Mouse (Mus musculus): Measurements from ENCODE around the gene Lmod2.

Gene Lmod2

GRCm38 (mm10) chr6:24602351-24602750 is 4.8 kb downstream of the Lmod2 start:
- DNase-seq: no peak

- DNase-seq: no peak
These were observed 5.4 kb downstream of the Lmod2 start for GRCm38 (mm10) chr6:24602993-24603392.

GRCm38 (mm10) chr6:24604289-24604688 is 6.7 kb downstream of the Lmod2 start:
- DNase-seq: no peak

- DNase-seq: no peak
These were observed 8.1 kb downstream of the Lmod2 start for GRCm38 (mm10) chr6:24605631-24606030.

- DNase-seq: peak in 1 of 2 experiments; percentile 16
These were observed 8.9 kb downstream of the Lmod2 start for GRCm38 (mm10) chr6:24606512-24606911.

GRCm38 (mm10) chr6:24607531-24607930 is 10.0 kb downstream of the Lmod2 start:
- DNase-seq: peak; percentile 21 to 38

GRCm38 (mm10) chr6:24608129-24608528 is 10.6 kb downstream of the Lmod2 start:
- DNase-seq: no peak

- DNase-seq: no peak
These were observed 11.1 kb downstream of the Lmod2 start for GRCm38 (mm10) chr6:24608682-24609081.

GRCm38 (mm10) chr6:24609531-24609930 is 12.0 kb downstream of the Lmod2 start:
- DNase-seq: no peak

GRCm38 (mm10) chr6:24610358-24610757 is 12.8 kb downstream of the Lmod2 start:
- DNase-seq: no peak

- no peak for DNase-seq
These were observed 14.7 kb downstream of the Lmod2 start for GRCm38 (mm10) chr6:24612074-24612755.

- DNase-seq: no peak
These were observed 15.8 kb downstream of the Lmod2 start for GRCm38 (mm10) chr6:24613346-24613745.

GRCm38 (mm10) chr6:24613918-24614317 is 16.4 kb downstream of the Lmod2 start:
- no peak for DNase-seq

GRCm38 (mm10) chr6:24616746-24617145 is 19.2 kb downstream of the Lmod2 start:
- peak; percentile 74 to 76 for DNase-seq

- DNase-seq: no peak
These were observed 21.9 kb downstream of the Lmod2 start for GRCm38 (mm10) chr6:24619285-24620045.

- DNase-seq: no peak
These were observed 23.4 kb downstream of the Lmod2 start for GRCm38 (mm10) chr6:24620936-24621335.

- DNase-seq: no peak
These were observed 24.5 kb downstream of the Lmod2 start for GRCm38 (mm10) chr6:24622098-24622497.

GRCm38 (mm10) chr6:24627586-24628030 is 30.0 kb downstream of the Lmod2 start:
- peak; percentile 79 to 82 for DNase-seq

GRCm38 (mm10) chr6:24628499-24628898 is 30.9 kb downstream of the Lmod2 start:
- DNase-seq: no peak

- DNase-seq: no peak
These were observed 34.5 kb downstream of the Lmod2 start for GRCm38 (mm10) chr6:24632061-24632460.

GRCm38 (mm10) chr6:24634065-24634464 is 36.5 kb downstream of the Lmod2 start:
- no peak for DNase-seq

- no peak for DNase-seq
These were observed 38.3 kb downstream of the Lmod2 start for GRCm38 (mm10) chr6:24635814-24636213.

GRCm38 (mm10) chr6:24641286-24641685 is 43.7 kb downstream of the Lmod2 start:
- DNase-seq: no peak

GRCm38 (mm10) chr6:24642161-24642560 is 44.6 kb downstream of the Lmod2 start:
- no peak for DNase-seq

Data from cerebellum, postnatal 14 days (tissue).